Mouse (Mus musculus): ENCODE data around the gene Clec3a. TPM values are rescaled to one million over a fixed set of nuclear protein-coding genes. Genes with fewer than 3 reads are reported as not detected.

Gene Clec3a
- total RNA-seq, 2 experiments from 2014 or later = 0.71 TPM; not detected in 1

- DNase-seq = peak; percentile 58
- intact Hi-C loops (cut with DNase I; ENCODE audit: low total_unique reads) = no loop called here
Measured at GRCm38 (mm10) chr8:114452781-114453221, 34.9 kb downstream of the Clec3a start.

- intact Hi-C loops (cut with DNase I; ENCODE audit: low total_unique reads) = no loop called here
- DNase-seq = no peak
Measured at GRCm38 (mm10) chr8:114455302-114455701, 37.4 kb downstream of the Clec3a start.

GRCm38 (mm10) chr8:114455953-114456352 is 38.1 kb downstream of the Clec3a start:
- DNase-seq = no peak
- intact Hi-C loops (cut with DNase I; ENCODE audit: low total_unique reads) = no loop called here

DNA sequence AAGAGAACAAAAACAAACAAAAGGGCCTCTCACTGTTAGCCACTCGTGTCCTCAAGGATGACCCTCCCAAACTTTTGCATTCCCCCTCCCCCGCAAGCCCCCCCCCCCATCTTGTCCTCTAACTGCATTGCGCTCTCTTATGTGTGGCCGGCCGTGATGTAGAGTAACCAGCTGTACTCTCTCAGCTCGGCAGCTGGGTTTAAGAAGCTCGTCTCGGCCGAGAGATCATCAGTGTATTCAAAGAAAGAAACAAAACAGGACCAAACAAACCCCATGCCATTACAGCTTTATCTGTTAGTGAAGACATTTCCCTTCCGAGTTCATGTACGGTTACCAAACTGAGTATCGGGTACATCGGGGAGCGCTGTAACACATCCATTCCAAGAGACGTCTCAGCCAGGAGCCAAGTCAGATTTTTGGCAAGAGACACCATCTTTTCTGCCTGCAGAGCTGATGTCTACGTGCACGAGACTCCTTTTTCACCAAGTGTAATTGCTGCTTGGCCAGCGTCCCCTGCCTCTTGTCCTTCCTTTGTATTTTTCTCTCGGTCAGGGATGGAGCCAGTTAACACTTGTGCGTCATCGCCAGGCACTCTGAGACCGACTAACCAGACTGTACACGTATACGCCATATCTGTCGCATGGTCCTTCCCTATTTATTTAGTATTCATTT is 40.4 kb downstream of the Clec3a start:
- DNase-seq = peak; percentile 20
- intact Hi-C loops (cut with DNase I; ENCODE audit: low total_unique reads) = no loop called here

DNA sequence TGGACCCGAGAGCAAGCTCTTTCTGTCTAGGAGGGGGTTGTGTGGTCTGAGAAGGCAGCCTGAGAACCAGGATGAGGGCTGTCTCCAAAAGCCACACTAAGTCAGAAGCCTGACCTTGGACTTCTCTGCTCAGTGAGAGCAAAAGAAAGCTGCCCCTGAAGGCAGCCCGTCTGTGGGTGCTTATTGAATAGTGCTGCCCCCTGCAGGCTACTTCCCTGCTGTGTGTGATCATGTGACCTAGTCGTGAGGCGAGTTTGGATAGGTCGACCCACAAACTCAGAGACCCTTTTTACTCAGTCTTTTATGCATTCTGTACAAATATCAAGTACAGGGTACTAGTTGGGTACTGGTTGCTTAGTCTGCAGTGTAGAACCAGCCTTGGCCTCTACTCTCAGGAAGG is 42.7 kb downstream of the Clec3a start:
- no peak for DNase-seq
- intact Hi-C loops (cut with DNase I; ENCODE audit: low total_unique reads) = no loop called here

GRCm38 (mm10) chr8:114462591-114462990 is 44.7 kb downstream of the Clec3a start:
- DNase-seq = no peak
- intact Hi-C loops (cut with DNase I; ENCODE audit: low total_unique reads) = no loop called here

- intact Hi-C loops (cut with DNase I; ENCODE audit: low total_unique reads) = no loop called here
- no peak for DNase-seq
Measured at GRCm38 (mm10) chr8:114463305-114463704, 45.4 kb downstream of the Clec3a start.

- intact Hi-C loops (cut with DNase I; ENCODE audit: low total_unique reads) = no loop called here
- DNase-seq = no peak
Measured at GRCm38 (mm10) chr8:114468526-114469207, 50.8 kb downstream of the Clec3a start.

- no peak for DNase-seq
- intact Hi-C loops (cut with DNase I; ENCODE audit: low total_unique reads) = no loop called here
Measured at GRCm38 (mm10) chr8:114469208-114469590, 51.3 kb downstream of the Clec3a start.

DNA sequence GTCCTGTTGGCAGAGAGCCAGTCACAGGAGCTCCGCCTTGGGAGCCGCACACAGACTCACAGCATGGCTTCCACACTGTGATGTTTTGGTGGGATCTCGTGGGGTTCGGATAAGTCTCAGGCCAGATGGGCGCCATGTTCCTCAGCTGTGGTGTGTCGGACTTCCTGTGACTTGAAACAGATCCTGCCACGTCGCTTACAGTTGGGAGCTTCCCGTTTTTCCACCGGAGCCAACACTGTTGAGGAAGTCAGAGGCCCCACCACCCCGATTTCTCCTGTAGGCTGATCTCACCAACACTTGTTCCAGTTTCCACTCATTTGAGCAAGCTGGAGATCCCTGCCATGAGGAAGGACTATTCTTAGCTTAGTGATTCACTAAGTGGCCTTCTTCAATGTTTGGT is 55.7 kb downstream of the Clec3a start:
- intact Hi-C loops (cut with DNase I; ENCODE audit: low total_unique reads) = no loop called here
- no peak for DNase-seq

Other genes starting within 250 kb of the Clec3a start
- 1 to 10 TPM in 1 of 2 experiments, under 1 TPM in 1; 0.66 to 6.0 TPM for gene Vat1l, start 212.5 kb upstream of the Clec3a start, total RNA-seq (2021)
- gene Wwox, start 21.6 kb downstream of the Clec3a start, total RNA-seq (2021) = 1 to 10 TPM; 7.2 to 7.8 TPM

Measured in gastrocnemius, postnatal 14 days (tissue).